Mouse (Mus musculus) lung, embryonic 15.5 days (tissue): ENCODE measurements around the gene Cdhr3. TPM values are rescaled to one million over a fixed set of nuclear protein-coding genes. Genes with fewer than 3 reads are reported as not detected.
A peak's percentile ranks its signal among the peaks of the same experiment; 100 is the strongest.
"Not testable (repeated sequence)": the region's sequence is repeated elsewhere in the genome, so short reads cannot be mapped to it uniquely, and the experiment has no call there.

Experiments
- ATAC-seq: fragments of 200-750 bp; cut with Nextera tagmentation; 2 replicates; pipeline ENCODE4 v1.8.0; 2017; ENCODE audit warnings: moderate number of reproducible peaks, borderline replicate concordance; ENCODE audit not compliant: low FRiP score, low TSS enrichment; ENCODE audit errors: extremely low read depth
- H3K27ac ChIP-seq: fragments of 300-500 bp; sonication (generic); 2 replicates; pipeline ENCODE4 v1.5.1; 2015; ENCODE audit warnings: moderate library complexity, mild to moderate bottlenecking, inconsistent platforms
- H3K27me3 ChIP-seq: fragments of 300-500 bp; sonication (generic); 2 replicates; pipeline ENCODE4 v1.6.1; 2015; ENCODE audit warnings: inconsistent platforms
- H3K36me3 ChIP-seq: fragments of 300-500 bp; sonication (generic); 2 replicates; pipeline ENCODE4 v1.6.1; 2015; ENCODE audit warnings: inconsistent platforms
- H3K4me1 ChIP-seq: fragments of 300-500 bp; sonication (generic); 2 replicates; pipeline ENCODE4 v1.6.1; 2015; ENCODE audit warnings: inconsistent platforms
- H3K4me2 ChIP-seq: fragments of 300-500 bp; sonication (generic); 2 replicates; pipeline ENCODE4 v1.6.1; 2015; ENCODE audit warnings: inconsistent platforms, mild to moderate bottlenecking, moderate library complexity
- H3K4me3 ChIP-seq: fragments of 300-500 bp; sonication (generic); 2 replicates; pipeline ENCODE4 v1.5.1; 2015; ENCODE audit warnings: mild to moderate bottlenecking, inconsistent platforms
- H3K9ac ChIP-seq: fragments of 300-500 bp; sonication (generic); 2 replicates; pipeline ENCODE4 v1.6.1; 2015; ENCODE audit warnings: inconsistent platforms
- H3K9me3 ChIP-seq: fragments of 300-500 bp; sonication (generic); 2 replicates; pipeline ENCODE4 v1.6.1; 2016; ENCODE audit warnings: inconsistent platforms
- WGBS: fragments of 180-500 bp; shearing (Covaris S2); methylation state at CpG from one replicate; pipeline ENCODE4 v1.1.7; 2015; 5-methylcytosine and 5-hydroxymethylcytosine counted together
- polyA plus RNA-seq: library from polyadenylated mRNA; unstranded; fragments of >200 nt; fragmentation: Nextera tagmentation; extraction: Ambion mirVana; gene quantifications from 2 replicates; pipeline ENCODE4 v1.2.1, GENCODE M21; 2015

Gene Cdhr3
- polyA plus RNA-seq, 1 experiment from 2014 or later = 0.44 TPM

- H3K36me3 ChIP-seq = no peaks in the 10 kb centered on the region
- H3K4me2 ChIP-seq = no peak overlapping the region
- H3K9me3 ChIP-seq = no peaks in the 10 kb centered on the region
- H3K27ac ChIP-seq = peak overlapping the region; percentile 94; the same call in 1 of the 2 replicates
- H3K4me1 ChIP-seq = peaks cover 20% of the 10 kb centered on the region
- H3K4me3 ChIP-seq = no peak overlapping the region
- H3K9ac ChIP-seq = no peak overlapping the region
- ATAC-seq = peak; percentile 56; the same call in 1 of the 2 replicates
- 33% methylated on average over 3 of the region's 3 CpGs for WGBS
- H3K27me3 ChIP-seq = no peaks in the 10 kb centered on the region
Observed at GRCm38 (mm10) chr12:33010026-33010425, 82.6 kb downstream of the Cdhr3 start.

GRCm38 (mm10) chr12:33009206-33009966 lies 83.3 kb downstream of the Cdhr3 start:
- Histone ChIP-seq H3K27ac (peak overlapping the region; percentile 94), H3K9ac (no peak overlapping the region), H3K4me3 (no peak overlapping the region), H3K27me3 (no peaks in the 10 kb centered on the region), H3K4me2 (no peak overlapping the region), H3K36me3 (no peaks in the 10 kb centered on the region), H3K9me3 (no peaks in the 10 kb centered on the region), H3K4me1 (peaks cover 20% of the 10 kb centered on the region)
- WGBS = 70% methylated on average over 6 of the region's 6 CpGs
- ATAC-seq = no peak

- H3K4me2 ChIP-seq = 0 out of 2 replicates have a peak overlapping the region, but pooled peaks have one; percentile 17
- H3K9me3 ChIP-seq = no peaks in the 10 kb centered on the region
- 28% methylated on average over 7 of the region's 7 CpGs for whole genome bisulfite sequencing
- H3K4me1 ChIP-seq = peaks cover 20% of the 10 kb centered on the region
- ATAC-seq = peak; percentile 86
- H3K27ac ChIP-seq = peak overlapping the region; percentile 94
- H3K36me3 ChIP-seq = no peaks in the 10 kb centered on the region
- no peak overlapping the region for H3K4me3 ChIP-seq
- no peaks in the 10 kb centered on the region for H3K27me3 ChIP-seq
- 0 out of 2 replicates have a peak overlapping the region, but pooled peaks have one; percentile 6 for H3K9ac ChIP-seq
Observed at GRCm38 (mm10) chr12:33008305-33009110, 84.2 kb downstream of the Cdhr3 start.

GRCm38 (mm10) chr12:33007176-33007575 lies 85.5 kb downstream of the Cdhr3 start:
- no peak overlapping the region for H3K4me2 ChIP-seq
- ATAC-seq = no peak
- H3K4me1 ChIP-seq = peaks cover 20% of the 10 kb centered on the region
- no peak overlapping the region for H3K4me3 ChIP-seq
- 89% methylated on average over 2 of the region's 2 CpGs for WGBS
- no peaks in the 10 kb centered on the region for H3K36me3 ChIP-seq
- no peaks in the 10 kb centered on the region for H3K9me3 ChIP-seq
- H3K9ac ChIP-seq = no peak overlapping the region
- H3K27ac ChIP-seq = no peak overlapping the region
- no peaks in the 10 kb centered on the region for H3K27me3 ChIP-seq

- Histone ChIP-seq H3K4me3 (no peak overlapping the region), H3K4me1 (peaks cover 20% of the 10 kb centered on the region), H3K27ac (no peak overlapping the region), H3K27me3 (no peaks in the 10 kb centered on the region), H3K4me2 (no peak overlapping the region), H3K36me3 (no peaks in the 10 kb centered on the region), H3K9me3 (no peaks in the 10 kb centered on the region), H3K9ac (no peak overlapping the region)
- no peak for ATAC-seq
- 65% methylated on average over 5 of the region's 5 CpGs for WGBS
Observed at GRCm38 (mm10) chr12:33005858-33006257, 86.8 kb downstream of the Cdhr3 start.

- Histone ChIP-seq H3K9ac (no peak overlapping the region), H3K27ac (no peak overlapping the region), H3K4me2 (no peak overlapping the region), H3K9me3 (no peaks in the 10 kb centered on the region), H3K36me3 (no peaks in the 10 kb centered on the region), H3K4me3 (no peak overlapping the region), H3K4me1 (0 out of 2 replicates have a peak, but pooled peaks cover 9% of the 10 kb centered on the region), H3K27me3 (no peaks in the 10 kb centered on the region)
- 55% methylated on average over 8 of the region's 8 CpGs for WGBS
- no peak for ATAC-seq
Observed at GRCm38 (mm10) chr12:33003339-33003965, 89.2 kb downstream of the Cdhr3 start.

GRCm38 (mm10) chr12:33000402-33000801 lies 92.3 kb downstream of the Cdhr3 start:
- no peak overlapping the region for H3K9ac ChIP-seq
- no peaks in the 10 kb centered on the region for H3K9me3 ChIP-seq
- 46% methylated on average over 4 of the region's 4 CpGs for WGBS
- no peak overlapping the region for H3K4me3 ChIP-seq
- no peaks in the 10 kb centered on the region for H3K36me3 ChIP-seq
- ATAC-seq = no peak
- H3K4me1 ChIP-seq = 0 out of 2 replicates have a peak, but pooled peaks cover under 1% of the 10 kb centered on the region
- no peak overlapping the region for H3K27ac ChIP-seq
- H3K4me2 ChIP-seq = no peak overlapping the region
- H3K27me3 ChIP-seq = no peaks in the 10 kb centered on the region

GRCm38 (mm10) chr12:32999778-33000177 lies 92.9 kb downstream of the Cdhr3 start:
- ATAC-seq, H3K4me3 ChIP-seq, H3K9ac ChIP-seq, H3K4me2 ChIP-seq, H3K27ac ChIP-seq, H3K27me3 ChIP-seq, H3K4me1 ChIP-seq, H3K36me3 ChIP-seq, H3K9me3 ChIP-seq: not testable (repeated sequence)
- WGBS = 33% methylated on average over 3 of the region's 3 CpGs

- no peak overlapping the region for H3K4me2 ChIP-seq
- 59% methylated on average over 5 of the region's 5 CpGs for WGBS
Observed at GRCm38 (mm10) chr12:32998766-32999165, 93.9 kb downstream of the Cdhr3 start.

GRCm38 (mm10) chr12:32995081-32995834 lies 97.4 kb downstream of the Cdhr3 start:
- Histone ChIP-seq H3K9ac (no peak overlapping the region), H3K4me3 (no peak overlapping the region), H3K27me3 (no peaks in the 10 kb centered on the region), H3K27ac (peak overlapping the region; percentile 85), H3K4me1 (peaks cover 11% of the 10 kb centered on the region), H3K36me3 (no peaks in the 10 kb centered on the region), H3K9me3 (no peaks in the 10 kb centered on the region), H3K4me2 (no peak overlapping the region; the same call in 1 of the 2 replicates)
- ATAC-seq = peak; percentile 77; the same call in 1 of the 2 replicates
- WGBS = 55% methylated on average over 4 of the region's 4 CpGs

More at GRCm38 (mm10) chr12:32998766-32999165, 93.9 kb downstream of the Cdhr3 start:
- Histone ChIP-seq H3K9me3 (no peaks in the 10 kb centered on the region), H3K36me3 (no peaks in the 10 kb centered on the region), H3K9ac (no peak overlapping the region), H3K4me3 (no peak overlapping the region), H3K4me1 (peaks cover 11% of the 10 kb centered on the region), H3K27ac (no peak overlapping the region), H3K27me3 (no peaks in the 10 kb centered on the region)
- ATAC-seq = no peak

- no peak overlapping the region for H3K9ac ChIP-seq
- no peak overlapping the region for H3K4me2 ChIP-seq
- ATAC-seq = no peak
- WGBS = 72% methylated on average over 5 of the region's 5 CpGs
- no peaks in the 10 kb centered on the region for H3K27me3 ChIP-seq
- no peak overlapping the region for H3K4me3 ChIP-seq
- no peaks in the 10 kb centered on the region for H3K9me3 ChIP-seq
- peak overlapping the region; percentile 85 for H3K27ac ChIP-seq
- no peaks in the 10 kb centered on the region for H3K36me3 ChIP-seq
- H3K4me1 ChIP-seq = peaks cover 11% of the 10 kb centered on the region
Observed at GRCm38 (mm10) chr12:32994081-32994480, 98.6 kb downstream of the Cdhr3 start.
